Mouse (Mus musculus) bone marrow macrophage, adult 2 months (primary cell): ENCODE data around the gene Ccdc69.

Experiments used
- CTCF ChIP-seq: IDR thresholded peaks from 2 replicates; pipeline ENCODE4 v1.5.1; 2012; ENCODE audit warnings: low read depth, mild to moderate bottlenecking, low read length, moderate library complexity
- POLR2A ChIP-seq: IDR thresholded peaks from 2 replicates; pipeline ENCODE4 v1.6.1; 2012; ENCODE audit warnings: mild to moderate bottlenecking, low read depth, low read length, borderline replicate concordance

DNA sequence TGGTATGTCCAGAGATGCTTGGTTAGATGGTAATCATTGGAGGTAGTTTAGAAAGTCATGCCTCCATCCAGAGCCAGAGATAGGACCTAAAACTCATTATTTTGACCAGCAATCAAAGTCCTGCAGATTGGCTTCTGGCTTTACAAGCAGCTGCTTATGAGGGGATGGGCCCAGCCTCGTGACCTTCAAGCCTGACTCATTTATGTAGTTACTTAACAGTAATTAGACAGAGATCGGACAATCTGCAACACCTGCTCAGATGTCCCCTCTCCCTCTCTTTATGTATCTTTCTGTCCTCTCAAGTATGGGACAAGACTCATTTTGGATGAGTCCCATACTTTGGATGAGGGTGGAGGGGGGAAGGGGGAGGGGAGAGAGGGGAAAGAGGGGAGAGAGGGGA is 12.0 kb upstream of the Ccdc69 start:
- TF ChIP-seq CTCF (no peak), POLR2A (no peak)
